Comparison of ENCODE assay signal across 8 mouse cellular contexts in genomic region chr19:5841389-5841946, GRCm38 (mm10). TPM values are rescaled to one million over a fixed set of nuclear protein-coding genes. Genes with fewer than 3 reads are reported as not detected.
DNase-seq lines count a peak whose midpoint lies in the region; ATAC-seq and TF ChIP-seq lines count a peak whose summit lies in the region.

No protein-coding gene starts in this region.

- peaks cover 27% of the 10 kb centered on the region for H3K4me1 ChIP-seq in heart, adult 2 months (ENCODE audit: control insufficient read depth, insufficient read depth, low read length)
- peaks cover 80% of the 10 kb centered on the region for H3K4me1 ChIP-seq in G1E (ENCODE audit: insufficient read depth, low read depth, low read length)
- H3K4me1 ChIP-seq in heart, embryonic 11.5 days (ENCODE audit: control insufficient read depth, insufficient read depth, low read length) = peaks cover 49% of the 10 kb centered on the region
- peaks cover 47% of the 10 kb centered on the region for H3K4me1 ChIP-seq in liver, postnatal 0 days (ENCODE audit: insufficient read depth)

- peak; percentile 64 to 73 for DNase-seq in heart, adult 2 months
- no peak for DNase-seq in heart, postnatal 25 days (ENCODE audit: low spot score)
- no peak for DNase-seq in G1E (ENCODE audit: low spot score)
- DNase-seq in liver, postnatal 0 days = no peak
- DNase-seq in retina, postnatal 1 day = no peak
- no peak for DNase-seq in cerebellum, postnatal 36 days
- no peak for DNase-seq in cerebellum, adult 11 months

- H3K9ac ChIP-seq in heart, adult 2 months (ENCODE audit: low read depth, low read length) = peak overlapping the region; percentile 75
- peak overlapping the region; percentile 56 for H3K9ac ChIP-seq in heart, embryonic 11.5 days (ENCODE audit: low read depth, low read length)
- peak overlapping the region; percentile 39 for H3K9ac ChIP-seq in liver, postnatal 0 days (replicated peaks)

- 0 out of 2 replicates have a peak, but pooled peaks cover 5% of the 10 kb centered on the region for H3K79me2 ChIP-seq in heart, adult 2 months (replicated peaks; ENCODE audit: control insufficient read depth, insufficient read depth, low read length)

- intact Hi-C loops in heart, adult 2 months (cut with DNase I) = no loop called here
- intact Hi-C loops in heart, postnatal 25 days (cut with DNase I) = loop anchor here (2.0 kb wide), 1 partner anchor 15 kb away; no protein-coding TSS in a partner anchor

- H3K27ac ChIP-seq in heart, adult 2 months = peak overlapping the region; percentile 100
- peak overlapping the region; percentile 69; the same call in 1 of the 2 replicates for H3K27ac ChIP-seq in heart, embryonic 11.5 days (ENCODE audit: low read depth, low read length)
- peak overlapping the region; percentile 100 for H3K27ac ChIP-seq in liver, postnatal 0 days (ENCODE audit: low read depth)

- TF ChIP-seq POLR2A in heart, adult 2 months (IDR thresholded peaks at IDR 0.05; ENCODE audit: insufficient read depth, low read depth, low read length) = peak; percentile 79

- H3K36me3 ChIP-seq in heart, adult 2 months (ENCODE audit: control insufficient read depth, insufficient read depth, low read length) = peaks cover 42% of the 10 kb centered on the region
- peaks cover 60% of the 10 kb centered on the region for H3K36me3 ChIP-seq in G1E (replicated peaks)
- H3K36me3 ChIP-seq in heart, embryonic 11.5 days (ENCODE audit: control insufficient read depth, insufficient read depth, low read length) = no peaks in the 10 kb centered on the region
- peaks cover 5% of the 10 kb centered on the region; the same call in 1 of the 2 replicates for H3K36me3 ChIP-seq in liver, postnatal 0 days (replicated peaks; ENCODE audit: insufficient read depth, low read length)

- no peaks in the 10 kb centered on the region for H3K27me3 ChIP-seq in heart, adult 2 months (ENCODE audit: control insufficient read depth, insufficient read depth, low read length)
- H3K27me3 ChIP-seq in G1E (ENCODE audit: insufficient read depth, low read length) = no peaks in the 10 kb centered on the region
- H3K27me3 ChIP-seq in heart, embryonic 11.5 days (ENCODE audit: control insufficient read depth, insufficient read depth, low read length) = no peaks in the 10 kb centered on the region
- H3K27me3 ChIP-seq in liver, postnatal 0 days (ENCODE audit: insufficient read depth, low read length) = no peaks in the 10 kb centered on the region

- TF ChIP-seq CTCF in heart, adult 2 months (IDR thresholded peaks at IDR 0.05) = no peak
- no peak for TF ChIP-seq CTCF in G1E (IDR thresholded peaks at IDR 0.05; ENCODE audit: low read depth, low read length)
- TF ChIP-seq CTCF in liver, postnatal 0 days (IDR thresholded peaks at IDR 0.05; ENCODE audit: low read depth) = no peak

- H3K9me3 ChIP-seq in G1E (replicated peaks) = no peaks in the 10 kb centered on the region
- H3K9me3 ChIP-seq in heart, embryonic 11.5 days (replicated peaks; ENCODE audit: control insufficient read depth, low read length) = no peaks in the 10 kb centered on the region
- no peaks in the 10 kb centered on the region for H3K9me3 ChIP-seq in liver, postnatal 0 days (ENCODE audit: low read length)

- peak overlapping the region; percentile 63 for H3K4me2 ChIP-seq in heart, embryonic 11.5 days
- H3K4me2 ChIP-seq in liver, postnatal 0 days (ENCODE audit: low read depth, low read length) = peak overlapping the region; percentile 84

- peak overlapping the region; percentile 75 for H3K4me3 ChIP-seq in heart, adult 2 months
- H3K4me3 ChIP-seq in G1E (ENCODE audit: low read depth, low read length) = peak overlapping the region; percentile 54; the same call in 1 of the 2 replicates
- H3K4me3 ChIP-seq in heart, embryonic 11.5 days (ENCODE audit: low read depth, low read length) = no peak overlapping the region
- peak overlapping the region; percentile 58 for H3K4me3 ChIP-seq in liver, postnatal 0 days (ENCODE audit: low read depth, low read length)

- 13% methylated on average over 4 of the region's 4 CpGs for WGBS in heart, adult 2 months
- 55% methylated on average over 4 of the region's 4 CpGs for WGBS in heart, embryonic 11.5 days (ENCODE audit: insufficient replicate concordance)
- WGBS in liver, postnatal 0 days (ENCODE audit: insufficient replicate concordance) = 49% methylated on average over 4 of the region's 4 CpGs

- ATAC-seq in G1E (ENCODE audit: extremely low read depth, insufficient number of reproducible peaks, low FRiP score, poor library complexity, severe bottlenecking) = no peak
- no peak for ATAC-seq in heart, embryonic 11.5 days (replicated peaks; ENCODE audit: insufficient number of reproducible peaks, low FRiP score, low TSS enrichment)
- 0 out of 2 replicates have a peak, but pooled peaks have one; percentile 3 for ATAC-seq in liver, postnatal 0 days

- TF ChIP-seq EP300 in heart, adult 2 months (IDR thresholded peaks at IDR 0.05; ENCODE audit: insufficient read depth, low read depth, low read length) = peak; percentile 80
- peak; percentile 42; the same call in 1 of the 2 replicates for TF ChIP-seq EP300 in liver, postnatal 0 days (IDR thresholded peaks at IDR 0.05; ENCODE audit: low read depth)

RNA-seq across cellular contexts. Expression of gene Frmd8, which starts 33.6 kb away (rescaled TPM):
- total RNA-seq in heart, adult 2 months (2021) = 1 to 10 TPM; 7.7 to 8.4 TPM
- 7.0 and 9.3 TPM in 2 replicates for polyA plus RNA-seq in heart, adult 2 months (2012; rRNA removed)
- 10 to 100 TPM in 1 of 2 experiments, 1 to 10 TPM in 1; 8.9 to 11.1 TPM for total RNA-seq in heart, postnatal 25 days (2021)
- 8.9 and 15.1 TPM in 2 replicates for total RNA-seq in G1E (2014; fragmentation: Nextera tagmentation)
- 14.5 and 15.2 TPM in 2 replicates for total RNA-seq in G1E (2017)
- 21.0 and 21.9 TPM in 2 replicates for polyA plus RNA-seq in G1E (2012)
- 15.4 and 19.3 TPM in 2 replicates for polyA plus RNA-seq in heart, embryonic 11.5 days (2014; fragmentation: Nextera tagmentation; extraction: Ambion mirVana)
- polyA plus RNA-seq in liver, postnatal 0 days (2015; fragmentation: Nextera tagmentation; extraction: Ambion mirVana) = 8.5 and 9.0 TPM in 2 replicates

RNA-seq across cellular contexts. Expression of gene Slc25a45, which starts 36.1 kb away (rescaled TPM):
- 1 to 10 TPM; 2.8 TPM for total RNA-seq in heart, adult 2 months (2021)
- polyA plus RNA-seq in heart, adult 2 months (2012; rRNA removed) = 7.9 and 8.2 TPM in 2 replicates
- total RNA-seq in heart, postnatal 25 days (2021) = 1 to 10 TPM; 3.5 to 4.1 TPM
- total RNA-seq in G1E (2014; fragmentation: Nextera tagmentation) (3.5 and 6.4 TPM in 2 replicates), G1E (2017) (10.9 and 12.5 TPM in 2 replicates)
- 0.68 and 0.93 TPM in 2 replicates for polyA plus RNA-seq in G1E (2012)
- 2.1 and 2.3 TPM in 2 replicates for polyA plus RNA-seq in heart, embryonic 11.5 days (2014; fragmentation: Nextera tagmentation; extraction: Ambion mirVana)
- 8.4 and 9.1 TPM in 2 replicates for polyA plus RNA-seq in liver, postnatal 0 days (2015; fragmentation: Nextera tagmentation; extraction: Ambion mirVana)

RNA-seq across cellular contexts. Expression of gene Tigd3, which starts 52.5 kb away (rescaled TPM):
- total RNA-seq in heart, adult 2 months (2021) = under 1 TPM; 0.14 to 0.47 TPM
- polyA plus RNA-seq in heart, adult 2 months (2012; rRNA removed) = 0.25 and 0.67 TPM in 2 replicates
- under 1 TPM; 0.22 to 0.68 TPM for total RNA-seq in heart, postnatal 25 days (2021)
- total RNA-seq in G1E (2014; fragmentation: Nextera tagmentation) (0.90 and 2.1 TPM in 2 replicates), G1E (2017) (2.0 and 2.4 TPM in 2 replicates)
- polyA plus RNA-seq in G1E (2012) = 0.70 and 1.0 TPM in 2 replicates
- polyA plus RNA-seq in heart, embryonic 11.5 days (2014; fragmentation: Nextera tagmentation; extraction: Ambion mirVana) = 1.5 and 2.6 TPM in 2 replicates
- polyA plus RNA-seq in liver, postnatal 0 days (2015; fragmentation: Nextera tagmentation; extraction: Ambion mirVana) = 1.5 and 1.7 TPM in 2 replicates

Comparison
In these comparisons a context has a peak if more than half of its experiments do, and no peak if none do; other contexts are left out.
1. DNase-seq: peak in heart, adult 2 months (2 of 2); none in heart, postnatal 25 days (single experiment), G1E (single experiment), liver, postnatal 0 days (single experiment), retina, postnatal 1 day (single experiment), cerebellum, postnatal 36 days (0 of 2) and cerebellum, adult 11 months (single experiment).
2. Peak in every context shown above with its lines, with median percentiles within 50 percentile points of each other: H3K27ac ChIP-seq and H3K9ac ChIP-seq.